Mouse (Mus musculus) ES-Bruce4 (cell line): ENCODE results near the gene Sars.

Experiments
- CTCF ChIP-seq: IDR thresholded peaks from one replicate; pipeline ENCODE4 v1.8.1; 2011; ENCODE audit warnings: low read depth, low read length
- POLR2A ChIP-seq: IDR thresholded peaks from one replicate; pipeline ENCODE4 v1.8.1; 2011; ENCODE audit warnings: low read length; ENCODE audit not compliant: insufficient read depth

GRCm38 (mm10) chr3:108489968-108490367 lies 45.0 kb upstream of the Sars start:
- TF ChIP-seq POLR2A (no peak), CTCF (peak; percentile 42)
